Mouse (Mus musculus): ENCODE results near the gene Atp5f1. TPM values are rescaled to one million over a fixed set of nuclear protein-coding genes. Genes with fewer than 3 reads are reported as not detected.

The Atp5f1 gene
- polyA plus RNA-seq, 1 experiment from 2014 or later: 479 TPM

DNA sequence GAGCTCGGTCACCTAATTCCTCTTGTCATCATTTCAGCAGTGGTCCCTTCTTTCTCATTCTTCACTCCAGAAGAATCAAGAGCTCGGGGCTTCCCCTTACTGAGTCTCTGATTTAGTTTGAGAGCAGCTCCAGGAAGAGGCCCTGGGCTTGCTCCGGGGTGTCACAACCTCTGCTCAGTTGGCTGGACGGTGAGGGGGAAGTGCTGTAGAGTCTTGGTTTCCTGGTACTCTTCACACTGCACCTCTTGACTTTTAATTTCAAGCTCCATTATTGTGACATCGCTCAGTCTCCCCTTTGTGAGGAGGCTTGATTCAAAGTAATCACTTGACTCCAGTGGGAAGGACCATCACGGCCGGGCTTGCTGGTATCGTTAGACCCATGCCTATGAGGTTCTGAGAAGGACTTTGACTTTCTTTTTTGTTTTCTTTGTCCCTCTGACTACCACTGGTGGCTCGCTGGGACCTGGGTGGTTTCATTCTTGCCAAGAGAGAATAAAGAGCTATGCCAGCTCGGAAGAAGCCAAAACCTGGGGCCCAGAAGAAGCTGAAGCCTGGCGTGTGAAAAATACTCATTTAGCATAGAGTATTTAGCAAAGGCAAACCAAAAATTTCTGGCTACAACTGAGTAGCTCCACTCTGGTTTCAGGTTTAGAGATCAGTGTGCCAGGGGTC lies 49.2 kb downstream of the Atp5f1 start:
- Histone ChIP-seq H3K36me3 (no peaks in the 10 kb centered on the region), H3K27me3 (replicated peaks) (no peaks in the 10 kb centered on the region), H3K27ac (no peak overlapping the region), H3K9me3 (no peaks in the 10 kb centered on the region), H3K4me2 (no peak overlapping the region), H3K4me3 (replicated peaks) (no peak overlapping the region), H3K9ac (no peak overlapping the region), H3K4me1 (no peaks in the 10 kb centered on the region)
- 74% methylated on average over 11 of the region's 11 CpGs for WGBS
- ATAC-seq (ENCODE audit: insufficient read depth, low FRiP score, low read depth): no peak

DNA sequence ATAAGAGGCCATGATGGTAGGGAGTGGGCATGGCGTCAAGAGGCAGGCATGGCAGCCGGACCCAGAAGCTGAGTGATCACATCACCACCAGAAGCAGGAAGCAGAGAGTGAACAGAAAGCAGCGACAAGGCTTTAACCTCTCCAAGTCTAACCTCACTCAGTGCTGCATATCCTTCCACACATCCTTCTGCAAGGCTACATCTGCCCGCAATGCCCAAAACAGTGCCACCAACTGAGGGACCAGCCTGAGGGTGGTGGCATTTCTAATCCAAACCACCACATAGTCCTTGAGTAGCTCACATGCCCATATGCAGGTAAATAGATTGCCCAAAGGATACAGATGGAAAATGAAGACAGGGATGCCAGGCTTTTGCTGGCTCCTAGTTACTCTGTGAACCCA lies 50.9 kb downstream of the Atp5f1 start:
- Histone ChIP-seq H3K4me3 (replicated peaks) (no peak overlapping the region), H3K4me1 (no peaks in the 10 kb centered on the region), H3K4me2 (no peak overlapping the region), H3K27me3 (replicated peaks) (no peaks in the 10 kb centered on the region), H3K36me3 (no peaks in the 10 kb centered on the region), H3K27ac (no peak overlapping the region), H3K9ac (no peak overlapping the region), H3K9me3 (no peaks in the 10 kb centered on the region)
- 87% methylated on average over 4 of the region's 4 CpGs for WGBS
- no peak for ATAC-seq (ENCODE audit: insufficient read depth, low FRiP score, low read depth)

DNA sequence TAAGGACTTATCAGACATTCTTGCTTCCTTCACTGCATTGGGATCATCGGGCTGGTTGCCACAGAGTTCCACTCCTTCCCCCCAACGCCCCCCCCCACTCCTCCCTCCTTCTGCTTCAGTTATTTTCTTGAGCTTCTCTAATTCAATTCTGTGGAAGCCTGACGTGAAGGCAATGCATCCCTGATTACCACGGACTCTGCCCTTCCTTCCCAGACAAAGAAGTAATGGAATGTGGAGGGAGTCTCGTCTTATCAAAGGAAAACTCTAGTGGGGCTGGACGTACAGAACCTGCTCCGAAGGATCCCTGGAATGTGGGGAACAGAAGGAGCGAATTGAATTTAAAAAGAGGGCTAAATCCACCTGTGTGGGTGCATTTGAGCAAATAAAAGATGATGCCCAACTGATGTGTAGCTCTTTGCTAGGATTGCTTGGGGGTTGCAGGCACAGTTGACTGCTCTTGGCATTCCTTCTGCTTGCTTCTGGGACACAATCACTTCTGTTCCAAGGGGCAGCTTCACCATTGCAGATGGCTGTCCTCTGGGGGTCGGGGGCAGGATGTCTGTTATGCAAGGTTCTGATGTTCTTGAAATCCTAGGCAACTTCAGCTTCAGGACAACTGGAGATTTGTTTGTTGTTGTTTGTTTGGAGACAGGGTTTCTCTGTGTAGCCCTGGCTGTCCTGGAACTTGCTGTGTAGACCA lies 51.8 kb downstream of the Atp5f1 start:
- H3K36me3 ChIP-seq: no peaks in the 10 kb centered on the region
- H3K4me1 ChIP-seq: no peaks in the 10 kb centered on the region
- 37% methylated on average over 9 of the region's 9 CpGs for WGBS
- no peak overlapping the region for H3K4me3 ChIP-seq (replicated peaks)
- H3K4me2 ChIP-seq: no peak overlapping the region
- H3K9ac ChIP-seq: no peak overlapping the region
- no peaks in the 10 kb centered on the region for H3K27me3 ChIP-seq (replicated peaks)
- ATAC-seq (ENCODE audit: insufficient read depth, low FRiP score, low read depth): no peak
- no peak overlapping the region for H3K27ac ChIP-seq
- no peaks in the 10 kb centered on the region for H3K9me3 ChIP-seq

DNA sequence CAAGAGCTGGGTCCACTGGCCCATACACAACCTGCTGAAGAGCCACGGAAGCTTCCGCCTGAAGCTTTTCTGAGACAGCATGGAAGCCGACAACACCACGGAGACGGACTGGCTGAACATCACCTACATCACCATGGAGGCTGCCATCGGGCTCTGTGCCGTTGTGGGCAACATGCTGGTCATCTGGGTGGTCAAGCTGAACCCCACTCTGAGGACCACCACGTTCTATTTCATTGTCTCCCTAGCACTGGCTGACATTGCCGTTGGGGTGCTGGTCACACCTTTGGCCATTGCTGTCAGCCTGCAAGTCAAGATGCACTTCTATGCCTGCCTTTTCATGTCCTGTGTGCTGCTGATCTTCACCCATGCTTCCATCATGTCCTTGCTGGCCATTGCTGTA lies 55.2 kb downstream of the Atp5f1 start:
- ATAC-seq (ENCODE audit: insufficient read depth, low FRiP score, low read depth): no peak
- Histone ChIP-seq H3K27ac (no peak overlapping the region), H3K36me3 (no peaks in the 10 kb centered on the region), H3K4me1 (no peaks in the 10 kb centered on the region), H3K9ac (no peak overlapping the region), H3K4me3 (replicated peaks) (no peak overlapping the region), H3K9me3 (no peaks in the 10 kb centered on the region), H3K27me3 (replicated peaks) (no peaks in the 10 kb centered on the region), H3K4me2 (no peak overlapping the region)
- WGBS: 90% methylated on average over 9 of the region's 9 CpGs

DNA sequence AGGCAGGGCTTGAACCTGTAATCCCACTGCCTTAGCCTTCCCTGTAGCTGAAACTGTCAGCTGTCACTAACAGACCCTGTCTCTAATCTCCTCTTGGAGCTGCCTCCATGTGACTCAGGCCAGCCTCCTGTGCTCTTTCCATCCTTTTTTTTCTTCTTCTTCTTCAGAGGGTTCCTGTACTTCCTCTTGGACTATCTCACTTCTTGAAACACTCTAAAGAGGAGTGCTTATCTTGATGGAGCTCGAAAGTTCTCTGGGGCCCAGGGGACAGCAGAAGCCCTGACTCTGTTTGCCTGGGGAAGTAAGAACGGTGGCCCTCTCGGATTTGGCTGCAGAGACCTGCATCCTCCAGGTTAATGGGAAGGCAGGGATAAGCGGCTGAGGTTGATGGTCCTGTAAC lies 55.7 kb downstream of the Atp5f1 start:
- no peak for ATAC-seq (ENCODE audit: insufficient read depth, low FRiP score, low read depth)
- Histone ChIP-seq H3K27ac (no peak overlapping the region), H3K4me2 (no peak overlapping the region), H3K9ac (no peak overlapping the region), H3K36me3 (no peaks in the 10 kb centered on the region), H3K4me3 (replicated peaks) (no peak overlapping the region), H3K4me1 (no peaks in the 10 kb centered on the region), H3K27me3 (replicated peaks) (no peaks in the 10 kb centered on the region), H3K9me3 (no peaks in the 10 kb centered on the region)
- WGBS: 54% methylated on average over 4 of the region's 4 CpGs

DNA sequence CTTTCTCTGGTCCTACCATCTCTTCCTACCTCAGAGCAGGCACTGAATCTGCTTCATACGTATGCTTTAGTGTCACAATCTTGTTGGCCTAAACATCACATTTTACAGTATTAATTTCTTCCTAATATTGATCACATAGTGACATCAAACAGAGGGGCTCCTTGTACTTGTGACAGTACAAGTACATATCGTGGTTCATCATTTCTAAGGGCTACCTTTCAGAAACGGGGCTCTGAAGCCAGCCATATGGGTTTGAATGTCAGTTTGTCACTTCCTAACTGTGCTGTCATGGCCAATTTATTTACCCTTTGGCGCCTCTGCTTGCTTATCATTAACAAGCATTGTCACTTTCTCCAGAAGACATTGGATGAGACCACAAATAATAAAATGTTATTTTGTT lies 58.4 kb downstream of the Atp5f1 start:
- no peak overlapping the region for H3K4me2 ChIP-seq
- H3K36me3 ChIP-seq: no peaks in the 10 kb centered on the region
- 67% methylated on average over 4 of the region's 4 CpGs for WGBS

DNA sequence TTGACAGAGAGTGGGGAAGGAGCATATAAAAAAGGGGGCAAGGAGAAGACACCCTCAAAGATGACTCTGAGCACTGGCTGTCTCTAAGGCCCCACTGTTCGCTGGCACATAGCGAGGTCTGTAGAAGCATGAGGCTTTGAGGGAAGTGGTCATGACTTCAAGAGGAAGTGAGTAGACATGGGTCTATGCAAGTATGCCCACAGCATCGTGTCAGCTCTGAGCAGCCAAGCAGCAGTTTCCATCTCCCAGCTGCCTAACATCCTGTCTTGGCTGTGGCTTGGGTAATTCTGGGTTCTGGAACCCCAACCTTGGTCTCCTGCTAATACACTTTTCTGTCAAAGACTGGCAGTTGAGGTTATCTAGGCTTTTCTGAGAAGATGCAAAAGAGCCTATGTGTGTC lies 59.2 kb downstream of the Atp5f1 start:
- H3K9me3 ChIP-seq: no peaks in the 10 kb centered on the region
- H3K4me2 ChIP-seq: no peak overlapping the region
- H3K4me1 ChIP-seq: no peaks in the 10 kb centered on the region
- H3K4me3 ChIP-seq (replicated peaks): no peak overlapping the region
- no peaks in the 10 kb centered on the region for H3K27me3 ChIP-seq (replicated peaks)
- H3K27ac ChIP-seq: no peak overlapping the region
- WGBS: 88% methylated on average over 3 of the region's 3 CpGs
- no peaks in the 10 kb centered on the region for H3K36me3 ChIP-seq
- H3K9ac ChIP-seq: no peak overlapping the region
- ATAC-seq (ENCODE audit: insufficient read depth, low FRiP score, low read depth): no peak

More for the DNA sequence above, 58.4 kb downstream of the Atp5f1 start:
- Histone ChIP-seq H3K27me3 (replicated peaks) (no peaks in the 10 kb centered on the region), H3K4me3 (replicated peaks) (no peak overlapping the region), H3K9me3 (no peaks in the 10 kb centered on the region), H3K27ac (no peak overlapping the region), H3K9ac (no peak overlapping the region), H3K4me1 (no peaks in the 10 kb centered on the region)
- no peak for ATAC-seq (ENCODE audit: insufficient read depth, low FRiP score, low read depth)

DNA sequence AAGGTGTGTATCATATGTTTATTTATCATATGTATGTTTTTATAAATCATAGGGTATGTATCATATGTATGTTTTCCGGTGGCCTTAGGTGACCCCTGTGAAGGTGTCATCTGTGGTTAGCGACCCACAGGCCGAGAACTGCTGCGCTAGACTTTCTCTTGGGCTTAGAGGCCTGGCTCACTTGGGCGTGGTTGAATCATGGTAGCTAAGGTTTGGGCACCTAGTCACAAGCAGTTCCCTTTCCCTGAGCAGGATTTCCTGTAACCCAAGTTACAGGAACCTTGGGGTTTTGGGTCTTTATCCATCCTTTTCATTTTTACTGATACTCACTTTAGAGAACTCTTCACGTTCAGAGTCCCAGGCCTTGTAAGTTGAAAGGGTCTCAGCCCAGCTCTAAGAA lies 59.6 kb downstream of the Atp5f1 start:
- H3K4me1 ChIP-seq: 0 out of 2 replicates have a peak, but pooled peaks cover under 1% of the 10 kb centered on the region
- H3K27me3 ChIP-seq (replicated peaks): no peaks in the 10 kb centered on the region
- H3K9ac ChIP-seq: no peak overlapping the region
- H3K4me2 ChIP-seq: no peak overlapping the region
- H3K27ac ChIP-seq: no peak overlapping the region
- no peak overlapping the region for H3K4me3 ChIP-seq (replicated peaks)
- ATAC-seq (ENCODE audit: insufficient read depth, low FRiP score, low read depth): no peak
- WGBS: 70% methylated on average over 6 of the region's 6 CpGs
- H3K9me3 ChIP-seq: no peaks in the 10 kb centered on the region
- no peaks in the 10 kb centered on the region for H3K36me3 ChIP-seq

DNA sequence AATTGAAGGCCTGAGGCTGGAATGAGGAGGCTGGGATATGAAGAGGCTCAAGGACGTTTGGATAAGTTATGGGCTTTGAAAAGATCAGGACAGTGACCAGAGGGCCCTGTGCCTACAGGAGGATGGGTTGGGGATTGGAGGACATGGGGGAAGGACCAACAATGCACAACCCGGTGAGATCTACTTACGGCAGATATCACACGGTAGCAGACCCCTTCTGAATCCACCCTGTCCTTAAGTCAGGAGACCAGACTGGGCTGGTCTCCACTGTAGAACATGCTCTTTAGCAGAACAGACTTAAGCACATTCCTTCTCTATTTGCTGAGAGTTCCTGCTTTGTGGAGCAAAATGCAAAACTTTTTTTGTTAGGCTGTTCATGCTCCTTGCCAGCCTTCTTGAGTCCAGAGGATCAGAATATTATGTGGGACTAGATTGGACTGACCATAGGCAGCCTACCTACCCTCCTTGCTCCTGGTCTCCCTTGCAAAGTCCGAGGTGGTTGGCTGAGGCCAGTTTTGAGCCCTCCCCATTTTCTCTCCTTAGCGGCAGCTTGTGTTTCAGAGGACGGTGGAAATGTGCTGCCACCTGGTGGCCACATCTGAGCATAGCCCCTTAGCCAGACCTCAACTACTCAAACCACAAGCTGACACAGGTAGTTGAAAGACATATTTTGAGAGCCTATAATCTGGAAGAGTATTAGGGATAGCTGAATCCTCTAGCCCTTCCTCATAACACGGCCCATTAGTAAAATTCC lies 60.3 kb downstream of the Atp5f1 start:
- Histone ChIP-seq H3K36me3 (no peaks in the 10 kb centered on the region), H3K9me3 (no peaks in the 10 kb centered on the region), H3K4me1 (peaks cover 7% of the 10 kb centered on the region), H3K4me2 (no peak overlapping the region), H3K4me3 (replicated peaks) (no peak overlapping the region), H3K9ac (no peak overlapping the region), H3K27me3 (replicated peaks) (no peaks in the 10 kb centered on the region), H3K27ac (no peak overlapping the region)
- 39% methylated on average over 8 of the region's 8 CpGs for WGBS
- ATAC-seq (ENCODE audit: insufficient read depth, low FRiP score, low read depth): peak; percentile 18; the same call in 1 of the 2 replicates

DNA sequence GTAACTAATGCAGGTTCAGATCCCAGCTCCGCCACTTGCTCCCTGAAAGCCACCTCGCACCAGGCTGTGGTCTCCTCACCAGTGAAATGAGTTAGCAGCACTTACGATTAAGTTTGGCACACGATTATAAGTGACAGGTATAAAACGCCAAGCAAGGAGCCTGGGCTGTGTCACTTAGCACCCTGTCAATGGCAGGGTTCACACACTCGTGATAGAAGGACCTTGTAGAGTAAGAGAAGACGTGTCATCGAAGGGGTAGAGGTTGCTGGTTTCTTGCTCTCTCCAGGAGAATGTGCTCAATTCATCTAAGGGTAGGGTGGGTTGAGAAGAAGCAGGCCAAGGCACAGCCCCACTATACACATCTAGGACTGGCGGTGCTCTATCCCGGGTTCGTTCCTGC lies 61.0 kb downstream of the Atp5f1 start:
- 85% methylated on average over 11 of the region's 11 CpGs for WGBS
- no peak overlapping the region for H3K4me3 ChIP-seq (replicated peaks)
- H3K9ac ChIP-seq: no peak overlapping the region
- no peaks in the 10 kb centered on the region for H3K36me3 ChIP-seq
- peaks cover 14% of the 10 kb centered on the region for H3K4me1 ChIP-seq
- H3K4me2 ChIP-seq: no peak overlapping the region
- H3K27ac ChIP-seq: no peak overlapping the region
- H3K27me3 ChIP-seq (replicated peaks): no peaks in the 10 kb centered on the region
- ATAC-seq (ENCODE audit: insufficient read depth, low FRiP score, low read depth): no peak
- no peaks in the 10 kb centered on the region for H3K9me3 ChIP-seq

DNA sequence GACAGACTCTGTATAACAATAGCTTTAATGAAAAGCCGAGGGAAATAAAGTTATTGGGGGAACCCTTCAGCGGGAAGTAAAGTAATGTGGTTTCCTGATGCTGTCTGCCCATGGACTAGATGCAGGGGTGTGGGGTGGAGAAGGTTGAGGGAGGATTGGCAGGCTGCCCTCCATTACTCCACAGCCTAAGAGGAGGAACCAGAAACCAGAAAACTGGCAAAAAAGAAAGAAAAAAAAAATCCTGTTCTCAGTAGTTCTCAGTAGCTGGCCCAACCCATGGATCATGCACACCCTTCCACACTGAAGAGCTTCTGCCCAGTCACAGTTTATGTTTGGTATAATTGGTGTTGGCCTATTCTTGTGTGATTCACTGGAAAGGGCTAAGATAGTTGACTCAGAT lies 61.6 kb downstream of the Atp5f1 start:
- Histone ChIP-seq H3K27ac (no peak overlapping the region), H3K9ac (no peak overlapping the region), H3K4me1 (peaks cover 16% of the 10 kb centered on the region), H3K36me3 (no peaks in the 10 kb centered on the region), H3K27me3 (replicated peaks) (no peaks in the 10 kb centered on the region), H3K4me2 (no peak overlapping the region), H3K9me3 (no peaks in the 10 kb centered on the region), H3K4me3 (replicated peaks) (no peak overlapping the region)
- ATAC-seq (ENCODE audit: insufficient read depth, low FRiP score, low read depth): no peak
- WGBS: 62% methylated on average over 2 of the region's 2 CpGs

DNA sequence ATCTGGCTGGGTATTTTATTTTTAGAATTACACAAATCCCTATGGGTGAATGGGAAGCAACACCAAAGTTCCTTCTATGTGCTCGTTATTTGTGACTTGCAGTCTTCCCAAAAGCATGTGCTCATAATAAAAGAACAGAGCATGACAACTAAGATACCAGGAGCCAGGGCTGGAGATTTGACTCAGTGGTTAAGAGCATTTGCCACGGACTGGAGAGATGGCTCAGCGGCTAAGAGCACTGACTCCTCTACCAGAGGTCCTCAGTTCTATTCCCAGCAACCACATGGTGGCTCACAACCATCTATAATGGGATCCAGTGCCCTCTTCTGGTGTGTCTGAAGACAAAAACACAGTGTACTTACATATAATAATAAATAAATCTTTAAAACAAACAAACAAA lies 63.1 kb downstream of the Atp5f1 start:
- 74% methylated on average over 3 of the region's 3 CpGs for WGBS
- Histone ChIP-seq H3K27ac (no peak overlapping the region), H3K36me3 (no peaks in the 10 kb centered on the region), H3K9ac (no peak overlapping the region), H3K4me1 (peaks cover 16% of the 10 kb centered on the region), H3K9me3 (no peaks in the 10 kb centered on the region), H3K27me3 (replicated peaks) (no peaks in the 10 kb centered on the region), H3K4me3 (replicated peaks) (no peak overlapping the region), H3K4me2 (no peak overlapping the region)
- ATAC-seq (ENCODE audit: insufficient read depth, low FRiP score, low read depth): no peak
